Mouse (Mus musculus) thymus, postnatal 10 days (tissue): ENCODE results near the gene Coq2.

Source experiments
- DNase-seq, 2 experiments: peaks; one replicate each; pipeline ENCODE4 v3.0.0; 2021; ENCODE audit warnings: low spot score in 2 of 2

Gene Coq2

GRCm38 (mm10) chr5:100621876-100622508 is 52.9 kb downstream of the Coq2 start:
- DNase-seq: no peak

- no peak for DNase-seq
Measured at GRCm38 (mm10) chr5:100620952-100621351, 54.0 kb downstream of the Coq2 start.

- no peak for DNase-seq
Measured at GRCm38 (mm10) chr5:100619586-100620275, 55.2 kb downstream of the Coq2 start.

- DNase-seq: no peak
Measured at GRCm38 (mm10) chr5:100613896-100614768, 60.8 kb downstream of the Coq2 start.

- no peak for DNase-seq
Measured at GRCm38 (mm10) chr5:100607868-100608267, 67.1 kb downstream of the Coq2 start.

GRCm38 (mm10) chr5:100607090-100607762 is 67.7 kb downstream of the Coq2 start:
- DNase-seq: no peak

- DNase-seq: no peak
Measured at GRCm38 (mm10) chr5:100605828-100606229, 69.1 kb downstream of the Coq2 start.
